Mouse (Mus musculus) testis, adult 2 months (tissue): ENCODE measurements around the gene Klhl5.

ENCODE experiments used
- CTCF ChIP-seq: fragments of 200-500 bp; IDR thresholded peaks from 2 replicates; pipeline ENCODE4 v1.5.1; 2012; ENCODE audit warnings: low read depth, mild to moderate bottlenecking, inconsistent platforms, low read length, moderate library complexity; ENCODE audit not compliant: control insufficient read depth, insufficient read depth, insufficient replicate concordance
- POLR2A ChIP-seq: fragments of 200-500 bp; IDR thresholded peaks from 2 replicates; pipeline ENCODE4 v1.6.1; 2012; ENCODE audit warnings: low read depth, mild to moderate bottlenecking, inconsistent platforms, low read length, moderate library complexity; ENCODE audit not compliant: control insufficient read depth

- TF ChIP-seq CTCF: no peak
- no peak for TF ChIP-seq POLR2A
Observed at GRCm38 (mm10) chr5:65097457-65097856, 9.9 kb upstream of the Klhl5 start.
